Mouse (Mus musculus) MEL (cell line): ENCODE data around the gene Pde4b. TPM values are rescaled to one million over a fixed set of nuclear protein-coding genes. Genes with fewer than 3 reads are reported as not detected.

Experiments used
- DNase-seq: peaks from one replicate; pipeline ENCODE4 v3.0.0; 2011; ENCODE audit warnings: low read depth, low spot score
- H3K27ac ChIP-seq: 2 replicates; pipeline ENCODE4 v1.5.1; 2012; ENCODE audit warnings: low read depth, mild to moderate bottlenecking, control low read depth, low read length, moderate library complexity; ENCODE audit not compliant: control insufficient read depth
- H3K27me3 ChIP-seq, 2 experiments: fragments of 150-350 bp in 1 of 2; sonication (generic) in 1 of 2; 2 replicates each; pipeline ENCODE4 v1.6.1; 2012; ENCODE audit warnings: low read length in 2 of 2, mild to moderate bottlenecking in 2 of 2, improper control_type of control experiment in 1 of 2, moderate library complexity in 1 of 2; ENCODE audit not compliant: insufficient read depth in 2 of 2, control insufficient read depth in 1 of 2
- H3K36me3 ChIP-seq, 2 experiments: 2 replicates each; pipeline ENCODE4 v1.6.1; 2012 to 2014; ENCODE audit warnings: low read length in 2 of 2, improper control_type of control experiment in 1 of 2, inconsistent platforms in 1 of 2, mild to moderate bottlenecking in 1 of 2; ENCODE audit not compliant: insufficient read depth in 2 of 2, control insufficient read depth in 1 of 2
- H3K4me1 ChIP-seq, 2 experiments: fragments of 150-350 bp in 1 of 2; sonication (generic) in 1 of 2; 2 replicates each; pipeline ENCODE4 v1.6.1; 2012; ENCODE audit warnings: low read length in 2 of 2, improper control_type of control experiment in 1 of 2, mild to moderate bottlenecking in 1 of 2; ENCODE audit not compliant: insufficient read depth in 2 of 2, control insufficient read depth in 1 of 2
- H3K4me3 ChIP-seq, 2 experiments: fragments of 150-350 bp in 1 of 2; sonication (generic) in 1 of 2; 2 replicates each; pipeline ENCODE4 v1.5.1; 2012; ENCODE audit warnings: low read depth in 2 of 2, low read length in 2 of 2, mild to moderate bottlenecking in 2 of 2, moderate library complexity in 2 of 2, control low read depth in 1 of 2, improper control_type of control experiment in 1 of 2; ENCODE audit not compliant: control insufficient read depth in 1 of 2, insufficient read depth in 1 of 2
- H3K79me2 ChIP-seq: 2 replicates; pipeline ENCODE4 v1.6.1; 2012; ENCODE audit warnings: mild to moderate bottlenecking, low read length, moderate library complexity; ENCODE audit not compliant: control insufficient read depth, poor library complexity, insufficient read depth
- H3K9ac ChIP-seq: 2 replicates; pipeline ENCODE4 v1.6.1; 2012; ENCODE audit warnings: low read depth, mild to moderate bottlenecking, control low read depth, low read length, moderate library complexity; ENCODE audit not compliant: control insufficient read depth, poor library complexity, severe bottlenecking
- H3K9me3 ChIP-seq: fragments of 150-350 bp; sonication (generic); replicated peaks from 2 replicates; pipeline ENCODE4 v1.6.1; 2012; ENCODE audit warnings: mild to moderate bottlenecking, low read length, improper control_type of control experiment, moderate library complexity; ENCODE audit not compliant: insufficient read depth
- BHLHE40 ChIP-seq: IDR thresholded peaks from 2 replicates; pipeline ENCODE4 v1.6.1; 2012; ENCODE audit warnings: low read depth, mild to moderate bottlenecking, inconsistent platforms, low read length, improper control_type of control experiment, borderline replicate concordance
- CHD2 ChIP-seq: IDR thresholded peaks from 2 replicates; pipeline ENCODE4 v1.6.1; 2011; ENCODE audit warnings: low read length, improper control_type of control experiment
- CTCF ChIP-seq, 3 experiments: IDR thresholded peaks in 2 of 3; conservative IDR thresholded peaks in 1 of 3; 2 replicates each; pipeline ENCODE4 v1.5.1; 2011 to 2012; ENCODE audit warnings: low read length in 3 of 3, low read depth in 2 of 3, mild to moderate bottlenecking in 2 of 3, improper control_type of control experiment in 1 of 3, inconsistent platforms in 1 of 3, mixed read lengths in 1 of 3, moderate library complexity in 1 of 3; ENCODE audit not compliant: control insufficient read depth in 1 of 3, insufficient read depth in 1 of 3, poor library complexity in 1 of 3, severe bottlenecking in 1 of 3
- E2F4 ChIP-seq: IDR thresholded peaks from 2 replicates; pipeline ENCODE4 v1.6.1; 2011; ENCODE audit warnings: low read depth, low read length, improper control_type of control experiment, borderline replicate concordance
- EP300 ChIP-seq, 2 experiments: IDR thresholded peaks; 2 replicates each; pipeline ENCODE4 v1.6.1; 2011; ENCODE audit warnings: improper control_type of control experiment in 2 of 2, low read length in 2 of 2, low read depth in 1 of 2, mild to moderate bottlenecking in 1 of 2
- ETS1 ChIP-seq: IDR thresholded peaks from 2 replicates; pipeline ENCODE4 v1.6.1; 2012; ENCODE audit warnings: low read depth, mild to moderate bottlenecking, inconsistent platforms, low read length, improper control_type of control experiment, moderate library complexity
- GABPA ChIP-seq: IDR thresholded peaks from 2 replicates; pipeline ENCODE4 v1.6.1; 2012; ENCODE audit warnings: low read depth, mild to moderate bottlenecking, inconsistent platforms, low read length, improper control_type of control experiment, moderate library complexity
- GATA1 ChIP-seq: IDR thresholded peaks from 2 replicates; pipeline ENCODE4 v1.6.1; 2011; ENCODE audit warnings: low read depth, low read length, improper control_type of control experiment
- HCFC1 ChIP-seq: IDR thresholded peaks from 2 replicates; pipeline ENCODE4 v1.6.1; 2012; ENCODE audit warnings: low read depth, mild to moderate bottlenecking, inconsistent platforms, low read length, improper control_type of control experiment, moderate library complexity
- JUND ChIP-seq: IDR thresholded peaks from 2 replicates; pipeline ENCODE4 v1.6.1; 2011; ENCODE audit warnings: low read depth, mild to moderate bottlenecking, improper control_type of control experiment, low read length
- KAT2A ChIP-seq: conservative IDR thresholded peaks from 2 replicates; pipeline ENCODE4 v1.6.1; 2012; ENCODE audit warnings: low read depth, low read length, improper control_type of control experiment, inconsistent platforms
- MAX ChIP-seq: IDR thresholded peaks from 2 replicates; pipeline ENCODE4 v1.6.1; 2011; ENCODE audit warnings: low read length, improper control_type of control experiment
- MEF2A ChIP-seq: IDR thresholded peaks from 2 replicates; pipeline ENCODE4 v1.6.1; 2014; ENCODE audit warnings: low read depth, mild to moderate bottlenecking, inconsistent platforms, low read length, improper control_type of control experiment; ENCODE audit not compliant: poor library complexity, insufficient replicate concordance, severe bottlenecking; ENCODE audit errors: extremely low read depth
- MYB ChIP-seq: IDR thresholded peaks from 2 replicates; pipeline ENCODE4 v1.6.1; 2011; ENCODE audit warnings: mild to moderate bottlenecking, low read depth, low read length, improper control_type of control experiment
- MYC ChIP-seq: IDR thresholded peaks from 2 replicates; pipeline ENCODE4 v1.6.1; 2011; ENCODE audit warnings: low read depth, mild to moderate bottlenecking, low read length, improper control_type of control experiment, moderate library complexity
- NELFE ChIP-seq: IDR thresholded peaks from 2 replicates; pipeline ENCODE4 v1.6.1; 2011; ENCODE audit warnings: low read depth, low read length, improper control_type of control experiment
- POLR2A ChIP-seq, 2 experiments: IDR thresholded peaks; 2 replicates each; pipeline ENCODE4 v1.6.1; 2011 to 2012; ENCODE audit warnings: low read length in 2 of 2, mild to moderate bottlenecking in 2 of 2, control low read depth in 1 of 2, improper control_type of control experiment in 1 of 2, low read depth in 1 of 2, moderate library complexity in 1 of 2; ENCODE audit not compliant: control insufficient read depth in 1 of 2, insufficient read depth in 1 of 2, poor library complexity in 1 of 2
- RCOR1 ChIP-seq: IDR thresholded peaks from 2 replicates; pipeline ENCODE4 v1.6.1; 2012; ENCODE audit warnings: low read depth, mild to moderate bottlenecking, inconsistent platforms, low read length, improper control_type of control experiment
- SIN3A ChIP-seq: IDR thresholded peaks from 2 replicates; pipeline ENCODE4 v1.6.1; 2012; ENCODE audit warnings: low read length, improper control_type of control experiment, inconsistent platforms
- UBTF ChIP-seq: IDR thresholded peaks from 2 replicates; pipeline ENCODE4 v1.6.1; 2012; ENCODE audit warnings: low read depth, mild to moderate bottlenecking, inconsistent platforms, low read length, improper control_type of control experiment, moderate library complexity, borderline replicate concordance; ENCODE audit not compliant: insufficient read depth
- USF1 ChIP-seq: IDR thresholded peaks from 2 replicates; pipeline ENCODE4 v1.6.1; 2014; ENCODE audit warnings: low read depth, mild to moderate bottlenecking, inconsistent platforms, low read length, improper control_type of control experiment, moderate library complexity
- USF2 ChIP-seq, 2 experiments: IDR thresholded peaks; 2 replicates each; pipeline ENCODE4 v1.6.1; 2011 to 2012; ENCODE audit warnings: improper control_type of control experiment in 2 of 2, low read length in 2 of 2, borderline replicate concordance in 1 of 2, inconsistent platforms in 1 of 2, low read depth in 1 of 2, mild to moderate bottlenecking in 1 of 2; ENCODE audit not compliant: insufficient read depth in 1 of 2
- ZC3H11A ChIP-seq: IDR thresholded peaks from 2 replicates; pipeline ENCODE4 v1.6.1; 2012; ENCODE audit warnings: low read depth, mild to moderate bottlenecking, inconsistent platforms, low read length, improper control_type of control experiment
- ZKSCAN1 ChIP-seq: IDR thresholded peaks from 2 replicates; pipeline ENCODE4 v1.6.1; 2012; ENCODE audit warnings: low read depth, mild to moderate bottlenecking, inconsistent platforms, low read length, improper control_type of control experiment, moderate library complexity
- ZMIZ1 ChIP-seq: IDR thresholded peaks from 2 replicates; pipeline ENCODE4 v1.6.1; 2012; ENCODE audit warnings: low read depth, mild to moderate bottlenecking, inconsistent platforms, low read length, improper control_type of control experiment, moderate library complexity
- polyA plus RNA-seq, 2 experiments: library from polyadenylated mRNA; stranded (reverse) in 1 of 2; unstranded in 1 of 2; fragments of >175 nt in 1 of 2; fragments of >200 nt in 1 of 2; gene quantifications; 2 replicates each; pipeline versions ENCODE4 v1.2.1 to v1.2.4; 2012; ENCODE audit warnings: low replicate concordance in 2 of 2, low read depth in 1 of 2; ENCODE audit not compliant: insufficient read length in 2 of 2, insufficient read depth in 1 of 2, missing spikeins in 1 of 2
- total RNA-seq: library from RNA; depleted of rRNA; stranded (reverse); fragments of 300-350 nt; gene quantifications from 2 replicates; pipeline ENCODE4 v1.2.3, GENCODE M21; 2012

Gene Pde4b
- total and polyA plus RNA-seq, 3 experiments: 2.7 to 6.0 TPM; not detected in 1

DNA sequence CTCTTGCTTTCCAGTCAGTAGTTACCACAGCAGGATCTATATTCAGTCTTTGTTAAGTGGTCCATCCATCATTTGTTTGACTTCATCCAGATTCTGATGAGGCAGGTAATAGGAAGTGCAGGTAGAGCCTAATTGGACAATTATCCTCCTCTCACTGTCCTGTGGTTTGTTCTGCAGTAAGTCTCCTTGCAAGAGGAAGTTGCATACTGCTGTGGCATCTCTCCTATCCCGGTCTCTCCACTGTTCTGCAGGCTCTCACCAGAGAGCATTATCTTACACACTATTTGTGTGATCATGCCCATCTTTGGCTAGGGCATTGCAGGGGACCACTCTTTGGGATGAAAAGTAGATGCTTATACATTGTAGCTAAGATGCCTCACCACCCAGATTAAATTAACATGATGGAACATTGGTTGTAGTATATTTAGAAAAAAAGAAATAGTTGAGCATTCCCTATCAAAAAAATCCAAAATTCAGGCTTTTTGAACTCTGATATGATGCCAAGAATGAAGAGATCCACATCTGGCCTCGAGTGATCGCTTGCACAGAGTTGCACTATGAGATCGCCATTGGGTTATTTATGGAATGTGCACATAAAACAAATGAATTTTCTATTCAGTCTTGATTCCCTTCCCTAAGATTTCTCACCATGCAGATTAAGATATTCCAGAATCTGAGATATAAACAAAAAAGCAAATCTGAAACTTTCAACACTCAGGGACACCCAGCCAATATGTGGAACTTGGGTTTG lies 411.0 kb downstream of the Pde4b start:
- no peak overlapping the region for H3K4me3 ChIP-seq

DNA sequence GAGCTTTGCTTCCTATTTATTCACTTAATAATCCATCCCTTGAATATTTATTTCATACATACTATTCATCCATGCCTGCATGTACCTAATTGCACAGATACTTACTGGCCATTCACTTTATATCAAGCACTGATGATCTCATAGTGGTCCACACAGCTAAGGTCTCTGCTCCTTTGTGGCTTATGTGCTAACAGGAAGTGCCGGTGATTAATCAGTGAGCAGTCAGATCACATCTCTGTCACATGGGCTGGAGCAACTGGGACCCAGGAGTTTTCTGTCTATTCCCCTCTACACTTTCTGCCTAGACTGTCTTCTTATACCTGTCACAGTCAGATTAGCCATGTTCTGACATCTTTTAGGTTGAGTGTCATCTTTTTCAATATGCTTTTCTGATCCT lies 411.6 kb downstream of the Pde4b start:
- DNase-seq: no peak
- Histone ChIP-seq H3K4me3 (no peak overlapping the region), H3K36me3 (no peaks in the 10 kb centered on the region), H3K9me3 (no peaks in the 10 kb centered on the region), H3K27me3 (no peaks in the 10 kb centered on the region; a peak in 1 of 4 replicates), H3K27ac (no peak overlapping the region), H3K79me2 (no peaks in the 10 kb centered on the region), H3K4me1 (peaks cover 0 to 2% of the 10 kb centered on the region in 2 experiments; a peak in 1 of 4 replicates), H3K9ac (no peak overlapping the region)
- TF ChIP-seq MEF2A: no peak
- TF ChIP-seq JUND: no peak
- no peak for TF ChIP-seq RCOR1
- no peak for TF ChIP-seq EP300 (IDR thresholded peaks at IDR 0.05; ENCODE audit: low read depth in 1 of 2, low read length in 2 of 2)
- no peak for TF ChIP-seq UBTF
- TF ChIP-seq HCFC1: no peak
- TF ChIP-seq ETS1: no peak
- no peak for TF ChIP-seq CTCF (IDR thresholded peaks at IDR 0.05 in 2 of 3, conservative IDR thresholded peaks at IDR 0.05 in 1 of 3; ENCODE audit: control insufficient read depth in 1 of 3, insufficient read depth in 1 of 3, low read depth in 2 of 3, low read length in 3 of 3, poor library complexity in 1 of 3, severe bottlenecking in 1 of 3)
- no peak for TF ChIP-seq USF1
- TF ChIP-seq USF2 (IDR thresholded peaks at IDR 0.05; ENCODE audit: borderline replicate concordance in 1 of 2, insufficient read depth in 1 of 2, low read depth in 1 of 2, low read length in 2 of 2): no peak
- no peak for TF ChIP-seq POLR2A (IDR thresholded peaks at IDR 0.05; ENCODE audit: control insufficient read depth in 1 of 2, insufficient read depth in 1 of 2, low read depth in 1 of 2, low read length in 2 of 2, poor library complexity in 1 of 2)
- TF ChIP-seq GATA1: no peak
- no peak for TF ChIP-seq GABPA

More for the DNA sequence above, 411.0 kb downstream of the Pde4b start:
- Histone ChIP-seq H3K4me1 (peaks cover 0 to 2% of the 10 kb centered on the region in 2 experiments; a peak in 1 of 4 replicates), H3K9ac (no peak overlapping the region), H3K27ac (no peak overlapping the region), H3K36me3 (no peaks in the 10 kb centered on the region), H3K79me2 (no peaks in the 10 kb centered on the region), H3K9me3 (no peaks in the 10 kb centered on the region), H3K27me3 (no peaks in the 10 kb centered on the region; a peak in 1 of 4 replicates)
- no peak for DNase-seq
- TF ChIP-seq MYB (no peak), KAT2A (no peak), BHLHE40 (no peak), CHD2 (no peak), RCOR1 (no peak), CTCF (IDR thresholded peaks at IDR 0.05 in 2 of 3, conservative IDR thresholded peaks at IDR 0.05 in 1 of 3; ENCODE audit: control insufficient read depth in 1 of 3, insufficient read depth in 1 of 3, low read depth in 2 of 3, low read length in 3 of 3, poor library complexity in 1 of 3, severe bottlenecking in 1 of 3) (no peak), ZMIZ1 (no peak), MEF2A (no peak), MYC (no peak), E2F4 (no peak), MAX (no peak), ZC3H11A (no peak), GABPA (no peak), POLR2A (IDR thresholded peaks at IDR 0.05; ENCODE audit: control insufficient read depth in 1 of 2, insufficient read depth in 1 of 2, low read depth in 1 of 2, low read length in 2 of 2, poor library complexity in 1 of 2) (no peak), USF1 (no peak), NELFE (no peak), ZKSCAN1 (no peak), SIN3A (no peak)
- TF ChIP-seq, all 39 proteins: peak for 0
